Mouse (Mus musculus) MEL (cell line): ENCODE measurements around the gene Ube2e1. TPM values are rescaled to one million over a fixed set of nuclear protein-coding genes. Genes with fewer than 3 reads are reported as not detected.
A peak's percentile ranks its signal among the peaks of the same experiment; 100 is the strongest.

ENCODE experiments used
- DNase-seq: peaks from one replicate; pipeline ENCODE4 v3.0.0; 2011; ENCODE audit warnings: low read depth, low spot score
- H3K27ac ChIP-seq: 2 replicates; pipeline ENCODE4 v1.5.1; 2012; ENCODE audit warnings: low read depth, mild to moderate bottlenecking, control low read depth, low read length, moderate library complexity; ENCODE audit not compliant: control insufficient read depth
- H3K27me3 ChIP-seq, 2 experiments: fragments of 150-350 bp in 1 of 2; sonication (generic) in 1 of 2; 2 replicates each; pipeline ENCODE4 v1.6.1; 2012; ENCODE audit warnings: low read length in 2 of 2, mild to moderate bottlenecking in 2 of 2, improper control_type of control experiment in 1 of 2, moderate library complexity in 1 of 2; ENCODE audit not compliant: insufficient read depth in 2 of 2, control insufficient read depth in 1 of 2
- H3K36me3 ChIP-seq, 2 experiments: 2 replicates each; pipeline ENCODE4 v1.6.1; 2012 to 2014; ENCODE audit warnings: low read length in 2 of 2, improper control_type of control experiment in 1 of 2, inconsistent platforms in 1 of 2, mild to moderate bottlenecking in 1 of 2; ENCODE audit not compliant: insufficient read depth in 2 of 2, control insufficient read depth in 1 of 2
- H3K4me1 ChIP-seq, 2 experiments: fragments of 150-350 bp in 1 of 2; sonication (generic) in 1 of 2; 2 replicates each; pipeline ENCODE4 v1.6.1; 2012; ENCODE audit warnings: low read length in 2 of 2, improper control_type of control experiment in 1 of 2, mild to moderate bottlenecking in 1 of 2; ENCODE audit not compliant: insufficient read depth in 2 of 2, control insufficient read depth in 1 of 2
- H3K4me3 ChIP-seq, 2 experiments: fragments of 150-350 bp in 1 of 2; sonication (generic) in 1 of 2; 2 replicates each; pipeline ENCODE4 v1.5.1; 2012; ENCODE audit warnings: low read depth in 2 of 2, low read length in 2 of 2, mild to moderate bottlenecking in 2 of 2, moderate library complexity in 2 of 2, control low read depth in 1 of 2, improper control_type of control experiment in 1 of 2; ENCODE audit not compliant: control insufficient read depth in 1 of 2, insufficient read depth in 1 of 2
- H3K79me2 ChIP-seq: 2 replicates; pipeline ENCODE4 v1.6.1; 2012; ENCODE audit warnings: mild to moderate bottlenecking, low read length, moderate library complexity; ENCODE audit not compliant: control insufficient read depth, poor library complexity, insufficient read depth
- H3K9ac ChIP-seq: 2 replicates; pipeline ENCODE4 v1.6.1; 2012; ENCODE audit warnings: low read depth, mild to moderate bottlenecking, control low read depth, low read length, moderate library complexity; ENCODE audit not compliant: control insufficient read depth, poor library complexity, severe bottlenecking
- H3K9me3 ChIP-seq: fragments of 150-350 bp; sonication (generic); replicated peaks from 2 replicates; pipeline ENCODE4 v1.6.1; 2012; ENCODE audit warnings: mild to moderate bottlenecking, low read length, improper control_type of control experiment, moderate library complexity; ENCODE audit not compliant: insufficient read depth
- BHLHE40 ChIP-seq: IDR thresholded peaks from 2 replicates; pipeline ENCODE4 v1.6.1; 2012; ENCODE audit warnings: low read depth, mild to moderate bottlenecking, inconsistent platforms, low read length, improper control_type of control experiment, borderline replicate concordance
- CHD1 ChIP-seq: IDR thresholded peaks from 2 replicates; pipeline ENCODE4 v1.6.1; 2012; ENCODE audit warnings: low read depth, mild to moderate bottlenecking, inconsistent platforms, low read length, improper control_type of control experiment
- CHD2 ChIP-seq: IDR thresholded peaks from 2 replicates; pipeline ENCODE4 v1.6.1; 2011; ENCODE audit warnings: low read length, improper control_type of control experiment
- CTCF ChIP-seq, 3 experiments: IDR thresholded peaks in 2 of 3; conservative IDR thresholded peaks in 1 of 3; 2 replicates each; pipeline ENCODE4 v1.5.1; 2011 to 2012; ENCODE audit warnings: low read length in 3 of 3, low read depth in 2 of 3, mild to moderate bottlenecking in 2 of 3, improper control_type of control experiment in 1 of 3, inconsistent platforms in 1 of 3, mixed read lengths in 1 of 3, moderate library complexity in 1 of 3; ENCODE audit not compliant: control insufficient read depth in 1 of 3, insufficient read depth in 1 of 3, poor library complexity in 1 of 3, severe bottlenecking in 1 of 3
- E2F4 ChIP-seq: IDR thresholded peaks from 2 replicates; pipeline ENCODE4 v1.6.1; 2011; ENCODE audit warnings: low read depth, low read length, improper control_type of control experiment, borderline replicate concordance
- ELF1 ChIP-seq: IDR thresholded peaks from 2 replicates; pipeline ENCODE4 v1.6.1; 2014; ENCODE audit warnings: low read depth, mild to moderate bottlenecking, inconsistent platforms, low read length, improper control_type of control experiment, moderate library complexity
- EP300 ChIP-seq, 2 experiments: IDR thresholded peaks; 2 replicates each; pipeline ENCODE4 v1.6.1; 2011; ENCODE audit warnings: improper control_type of control experiment in 2 of 2, low read length in 2 of 2, low read depth in 1 of 2, mild to moderate bottlenecking in 1 of 2
- GABPA ChIP-seq: IDR thresholded peaks from 2 replicates; pipeline ENCODE4 v1.6.1; 2012; ENCODE audit warnings: low read depth, mild to moderate bottlenecking, inconsistent platforms, low read length, improper control_type of control experiment, moderate library complexity
- HCFC1 ChIP-seq: IDR thresholded peaks from 2 replicates; pipeline ENCODE4 v1.6.1; 2012; ENCODE audit warnings: low read depth, mild to moderate bottlenecking, inconsistent platforms, low read length, improper control_type of control experiment, moderate library complexity
- JUND ChIP-seq: IDR thresholded peaks from 2 replicates; pipeline ENCODE4 v1.6.1; 2011; ENCODE audit warnings: low read depth, mild to moderate bottlenecking, improper control_type of control experiment, low read length
- KAT2A ChIP-seq: conservative IDR thresholded peaks from 2 replicates; pipeline ENCODE4 v1.6.1; 2012; ENCODE audit warnings: low read depth, low read length, improper control_type of control experiment, inconsistent platforms
- MAFK ChIP-seq: IDR thresholded peaks from 2 replicates; pipeline ENCODE4 v1.6.1; 2011; ENCODE audit warnings: low read depth, mild to moderate bottlenecking, low read length, improper control_type of control experiment, borderline replicate concordance
- MAX ChIP-seq: IDR thresholded peaks from 2 replicates; pipeline ENCODE4 v1.6.1; 2011; ENCODE audit warnings: low read length, improper control_type of control experiment
- MAZ ChIP-seq: IDR thresholded peaks from 2 replicates; pipeline ENCODE4 v1.6.1; 2012; ENCODE audit warnings: low read depth, mild to moderate bottlenecking, inconsistent platforms, low read length, improper control_type of control experiment
- MEF2A ChIP-seq: IDR thresholded peaks from 2 replicates; pipeline ENCODE4 v1.6.1; 2014; ENCODE audit warnings: low read depth, mild to moderate bottlenecking, inconsistent platforms, low read length, improper control_type of control experiment; ENCODE audit not compliant: poor library complexity, insufficient replicate concordance, severe bottlenecking; ENCODE audit errors: extremely low read depth
- MXI1 ChIP-seq: IDR thresholded peaks from 2 replicates; pipeline ENCODE4 v1.6.1; 2011; ENCODE audit warnings: mild to moderate bottlenecking, low read depth, low read length, improper control_type of control experiment
- MYB ChIP-seq: IDR thresholded peaks from 2 replicates; pipeline ENCODE4 v1.6.1; 2011; ENCODE audit warnings: mild to moderate bottlenecking, low read depth, low read length, improper control_type of control experiment
- MYC ChIP-seq: IDR thresholded peaks from 2 replicates; pipeline ENCODE4 v1.6.1; 2011; ENCODE audit warnings: low read depth, mild to moderate bottlenecking, low read length, improper control_type of control experiment, moderate library complexity
- NELFE ChIP-seq: IDR thresholded peaks from 2 replicates; pipeline ENCODE4 v1.6.1; 2011; ENCODE audit warnings: low read depth, low read length, improper control_type of control experiment
- NRF1 ChIP-seq: IDR thresholded peaks from 2 replicates; pipeline ENCODE4 v1.6.1; 2014; ENCODE audit warnings: low read depth, mild to moderate bottlenecking, inconsistent platforms, low read length, improper control_type of control experiment, moderate library complexity; ENCODE audit not compliant: poor library complexity, insufficient read depth, severe bottlenecking
- POLR2A ChIP-seq, 2 experiments: IDR thresholded peaks; 2 replicates each; pipeline ENCODE4 v1.6.1; 2011 to 2012; ENCODE audit warnings: low read length in 2 of 2, mild to moderate bottlenecking in 2 of 2, control low read depth in 1 of 2, improper control_type of control experiment in 1 of 2, low read depth in 1 of 2, moderate library complexity in 1 of 2; ENCODE audit not compliant: control insufficient read depth in 1 of 2, insufficient read depth in 1 of 2, poor library complexity in 1 of 2
- POLR2AphosphoS5 ChIP-seq: IDR thresholded peaks from 2 replicates; pipeline ENCODE4 v1.6.1; 2012; ENCODE audit warnings: low read depth, borderline replicate concordance, mild to moderate bottlenecking, inconsistent platforms, low read length, moderate library complexity, mixed read lengths
- RAD21 ChIP-seq: IDR thresholded peaks from 2 replicates; pipeline ENCODE4 v1.6.1; 2011; ENCODE audit warnings: mild to moderate bottlenecking, low read depth, low read length, improper control_type of control experiment
- RCOR1 ChIP-seq: IDR thresholded peaks from 2 replicates; pipeline ENCODE4 v1.6.1; 2012; ENCODE audit warnings: low read depth, mild to moderate bottlenecking, inconsistent platforms, low read length, improper control_type of control experiment
- SIN3A ChIP-seq: IDR thresholded peaks from 2 replicates; pipeline ENCODE4 v1.6.1; 2012; ENCODE audit warnings: low read length, improper control_type of control experiment, inconsistent platforms
- SMC3 ChIP-seq: IDR thresholded peaks from 2 replicates; pipeline ENCODE4 v1.6.1; 2011; ENCODE audit warnings: low read depth, low read length, improper control_type of control experiment
- TAL1 ChIP-seq: IDR thresholded peaks from 2 replicates; pipeline ENCODE4 v1.6.1; 2012; ENCODE audit warnings: mild to moderate bottlenecking, inconsistent platforms, low read length, moderate library complexity, mixed read lengths
- TBP ChIP-seq: IDR thresholded peaks from 2 replicates; pipeline ENCODE4 v1.8.0; 2011; ENCODE audit warnings: low read depth, low read length, improper control_type of control experiment
- TCF12 ChIP-seq: IDR thresholded peaks from 2 replicates; pipeline ENCODE4 v1.6.1; 2014; ENCODE audit warnings: low read depth, mild to moderate bottlenecking, inconsistent platforms, low read length, improper control_type of control experiment, moderate library complexity
- UBTF ChIP-seq: IDR thresholded peaks from 2 replicates; pipeline ENCODE4 v1.6.1; 2012; ENCODE audit warnings: low read depth, mild to moderate bottlenecking, inconsistent platforms, low read length, improper control_type of control experiment, moderate library complexity, borderline replicate concordance; ENCODE audit not compliant: insufficient read depth
- USF1 ChIP-seq: IDR thresholded peaks from 2 replicates; pipeline ENCODE4 v1.6.1; 2014; ENCODE audit warnings: low read depth, mild to moderate bottlenecking, inconsistent platforms, low read length, improper control_type of control experiment, moderate library complexity
- USF2 ChIP-seq, 2 experiments: IDR thresholded peaks; 2 replicates each; pipeline ENCODE4 v1.6.1; 2011 to 2012; ENCODE audit warnings: improper control_type of control experiment in 2 of 2, low read length in 2 of 2, borderline replicate concordance in 1 of 2, inconsistent platforms in 1 of 2, low read depth in 1 of 2, mild to moderate bottlenecking in 1 of 2; ENCODE audit not compliant: insufficient read depth in 1 of 2
- ZC3H11A ChIP-seq: IDR thresholded peaks from 2 replicates; pipeline ENCODE4 v1.6.1; 2012; ENCODE audit warnings: low read depth, mild to moderate bottlenecking, inconsistent platforms, low read length, improper control_type of control experiment
- ZKSCAN1 ChIP-seq: IDR thresholded peaks from 2 replicates; pipeline ENCODE4 v1.6.1; 2012; ENCODE audit warnings: low read depth, mild to moderate bottlenecking, inconsistent platforms, low read length, improper control_type of control experiment, moderate library complexity
- ZMIZ1 ChIP-seq: IDR thresholded peaks from 2 replicates; pipeline ENCODE4 v1.6.1; 2012; ENCODE audit warnings: low read depth, mild to moderate bottlenecking, inconsistent platforms, low read length, improper control_type of control experiment, moderate library complexity
- ZNF384 ChIP-seq: IDR thresholded peaks from 2 replicates; pipeline ENCODE4 v1.6.1; 2012; ENCODE audit warnings: low read depth, mild to moderate bottlenecking, inconsistent platforms, low read length, improper control_type of control experiment
- polyA plus RNA-seq, 2 experiments: library from polyadenylated mRNA; stranded (reverse) in 1 of 2; unstranded in 1 of 2; fragments of >175 nt in 1 of 2; fragments of >200 nt in 1 of 2; gene quantifications; 2 replicates each; pipeline versions ENCODE4 v1.2.1 to v1.2.4; 2012; ENCODE audit warnings: low replicate concordance in 2 of 2, low read depth in 1 of 2; ENCODE audit not compliant: insufficient read length in 2 of 2, insufficient read depth in 1 of 2, missing spikeins in 1 of 2
- total RNA-seq: library from RNA; depleted of rRNA; stranded (reverse); fragments of 300-350 nt; gene quantifications from 2 replicates; pipeline ENCODE4 v1.2.3, GENCODE M21; 2012

The Ube2e1 gene
- total and polyA plus RNA-seq, 3 experiments, result 43.0 to 246 (median 240) TPM

GRCm38 (mm10) chr14:18238131-18238749 lies 93.4 kb downstream of the Ube2e1 start:
- Histone ChIP-seq H3K4me1 (peaks cover 5 to 10% of the 10 kb centered on the region in 2 experiments), H3K79me2 (peaks cover 3% of the 10 kb centered on the region; the same call in 1 of the 2 replicates), H3K27ac (peak overlapping the region; percentile 90), H3K27me3 (no peaks in the 10 kb centered on the region), H3K4me3 (peak overlapping the region; percentile 79 to 93), H3K9ac (peak overlapping the region; percentile 93), H3K36me3 (peaks cover 0 to 19% of the 10 kb centered on the region in 2 experiments; a peak in 2 of 4 replicates), H3K9me3 (no peaks in the 10 kb centered on the region)
- peak; percentile 97 for DNase-seq
- no peak for TF ChIP-seq TCF12
- TF ChIP-seq SMC3, result no peak
- TF ChIP-seq MAZ, result peak; percentile 64; the same call in 1 of the 2 replicates
- TF ChIP-seq POLR2A (IDR thresholded peaks at IDR 0.05; ENCODE audit: control insufficient read depth in 1 of 2, insufficient read depth in 1 of 2, low read depth in 1 of 2, low read length in 2 of 2, poor library complexity in 1 of 2), result peak; percentile 87 to 89
- TF ChIP-seq USF2 (IDR thresholded peaks at IDR 0.05; ENCODE audit: borderline replicate concordance in 1 of 2, insufficient read depth in 1 of 2, low read depth in 1 of 2, low read length in 2 of 2), result peak in 1 of 2 experiments; percentile 60; a peak in 1 of 4 replicates
- peak; percentile 92 for TF ChIP-seq USF1
- peak; percentile 68 for TF ChIP-seq HCFC1
- TF ChIP-seq BHLHE40, result peak; percentile 93
- no peak for TF ChIP-seq ZC3H11A
- no peak for TF ChIP-seq ZKSCAN1
- peak; percentile 78 for TF ChIP-seq TBP
- TF ChIP-seq GABPA, result no peak
- TF ChIP-seq MEF2A, result no peak
- TF ChIP-seq RCOR1, result no peak
- TF ChIP-seq MAX, result peak; percentile 98
- TF ChIP-seq SIN3A, result peak; percentile 98
- TF ChIP-seq CHD1, result no peak
- TF ChIP-seq TAL1, result no peak
- TF ChIP-seq CTCF (IDR thresholded peaks at IDR 0.05 in 2 of 3, conservative IDR thresholded peaks at IDR 0.05 in 1 of 3; ENCODE audit: control insufficient read depth in 1 of 3, insufficient read depth in 1 of 3, low read depth in 2 of 3, low read length in 3 of 3, poor library complexity in 1 of 3, severe bottlenecking in 1 of 3), result no peak
- TF ChIP-seq NRF1, result peak; percentile 94
- TF ChIP-seq MYC, result peak; percentile 54
- peak; percentile 89 for TF ChIP-seq NELFE
- TF ChIP-seq MXI1, result peak; percentile 98
- TF ChIP-seq RAD21, result no peak
- peak; percentile 35; the same call in 1 of the 2 replicates for TF ChIP-seq POLR2AphosphoS5
- peak; percentile 71; the same call in 1 of the 2 replicates for TF ChIP-seq ZMIZ1
- no peak for TF ChIP-seq JUND
- no peak for TF ChIP-seq EP300 (IDR thresholded peaks at IDR 0.05; ENCODE audit: low read depth in 1 of 2, low read length in 2 of 2)
- no peak for TF ChIP-seq MYB
- TF ChIP-seq MAFK, result no peak
- TF ChIP-seq ZNF384, result no peak
- TF ChIP-seq ELF1, result no peak
- TF ChIP-seq KAT2A, result no peak
- no peak for TF ChIP-seq CHD2
- TF ChIP-seq UBTF, result no peak
- no peak for TF ChIP-seq E2F4
